Mouse (Mus musculus): Measurements from ENCODE around the gene Clec1b. TPM values are rescaled to one million over a fixed set of nuclear protein-coding genes. Genes with fewer than 3 reads are reported as not detected.

Gene Clec1b
- polyA plus RNA-seq, 1 experiment from 2014 or later: 8.8 TPM

- 71% methylated on average over 6 of the region's 6 CpGs for WGBS (ENCODE audit: insufficient replicate concordance)
- no peak for ATAC-seq (replicated peaks; ENCODE audit: insufficient number of reproducible peaks, low FRiP score, low TSS enrichment)
- no peaks in the 10 kb centered on the region for H3K9me3 ChIP-seq (replicated peaks; ENCODE audit: control insufficient read depth, low read length)
Observed at GRCm38 (mm10) chr6:129393732-129394131, 3.4 kb upstream of the Clec1b start.

GRCm38 (mm10) chr6:129399945-129400344 is 2.8 kb downstream of the Clec1b start:
- H3K27me3 ChIP-seq (ENCODE audit: control insufficient read depth, insufficient read depth, low read length): no peaks in the 10 kb centered on the region
- H3K4me2 ChIP-seq: no peak overlapping the region
- H3K9me3 ChIP-seq (replicated peaks; ENCODE audit: control insufficient read depth, low read length): no peaks in the 10 kb centered on the region
- no peak for ATAC-seq (replicated peaks; ENCODE audit: insufficient number of reproducible peaks, low FRiP score, low TSS enrichment)
- no peak overlapping the region for H3K9ac ChIP-seq (ENCODE audit: low read depth, low read length)
- 0 out of 2 replicates have a peak, but pooled peaks cover 3% of the 10 kb centered on the region for H3K4me1 ChIP-seq (ENCODE audit: control insufficient read depth, insufficient read depth, low read length)
- no peak overlapping the region for H3K4me3 ChIP-seq (ENCODE audit: low read depth, low read length)
- no peaks in the 10 kb centered on the region for H3K36me3 ChIP-seq (ENCODE audit: control insufficient read depth, insufficient read depth, low read length)
- WGBS (ENCODE audit: insufficient replicate concordance): 48% methylated on average over 6 of the region's 6 CpGs
- no peak overlapping the region for H3K27ac ChIP-seq (ENCODE audit: low read depth, low read length)

More at GRCm38 (mm10) chr6:129393732-129394131, 3.4 kb upstream of the Clec1b start:
- no peaks in the 10 kb centered on the region for H3K4me1 ChIP-seq (ENCODE audit: control insufficient read depth, insufficient read depth, low read length)
- H3K9ac ChIP-seq (ENCODE audit: low read depth, low read length): no peak overlapping the region
- H3K4me2 ChIP-seq: no peak overlapping the region
- no peak overlapping the region for H3K4me3 ChIP-seq (ENCODE audit: low read depth, low read length)
- H3K27me3 ChIP-seq (ENCODE audit: control insufficient read depth, insufficient read depth, low read length): no peaks in the 10 kb centered on the region
- H3K36me3 ChIP-seq (ENCODE audit: control insufficient read depth, insufficient read depth, low read length): no peaks in the 10 kb centered on the region
- no peak overlapping the region for H3K27ac ChIP-seq (ENCODE audit: low read depth, low read length)

- no peak for ATAC-seq (replicated peaks; ENCODE audit: insufficient number of reproducible peaks, low FRiP score, low TSS enrichment)
- H3K9ac ChIP-seq (ENCODE audit: low read depth, low read length): no peak overlapping the region
- H3K4me3 ChIP-seq (ENCODE audit: low read depth, low read length): no peak overlapping the region
- no peaks in the 10 kb centered on the region for H3K9me3 ChIP-seq (replicated peaks; ENCODE audit: control insufficient read depth, low read length)
- no peak overlapping the region for H3K27ac ChIP-seq (ENCODE audit: low read depth, low read length)
- H3K36me3 ChIP-seq (ENCODE audit: control insufficient read depth, insufficient read depth, low read length): no peaks in the 10 kb centered on the region
- 86% methylated on average over 2 of the region's 2 CpGs for WGBS (ENCODE audit: insufficient replicate concordance)
- H3K4me2 ChIP-seq: no peak overlapping the region
- no peaks in the 10 kb centered on the region for H3K27me3 ChIP-seq (ENCODE audit: control insufficient read depth, insufficient read depth, low read length)
- peaks cover 3% of the 10 kb centered on the region; the same call in 1 of the 2 replicates for H3K4me1 ChIP-seq (ENCODE audit: control insufficient read depth, insufficient read depth, low read length)
Observed at GRCm38 (mm10) chr6:129402404-129402803, 5.3 kb downstream of the Clec1b start.

- Histone ChIP-seq H3K4me2 (no peak overlapping the region), H3K27me3 (ENCODE audit: control insufficient read depth, insufficient read depth, low read length) (no peaks in the 10 kb centered on the region), H3K9me3 (replicated peaks; ENCODE audit: control insufficient read depth, low read length) (no peaks in the 10 kb centered on the region), H3K9ac (ENCODE audit: low read depth, low read length) (no peak overlapping the region), H3K4me3 (ENCODE audit: low read depth, low read length) (no peak overlapping the region), H3K4me1 (ENCODE audit: control insufficient read depth, insufficient read depth, low read length) (peaks cover 3% of the 10 kb centered on the region; the same call in 1 of the 2 replicates), H3K27ac (ENCODE audit: low read depth, low read length) (no peak overlapping the region), H3K36me3 (ENCODE audit: control insufficient read depth, insufficient read depth, low read length) (no peaks in the 10 kb centered on the region)
- no peak for ATAC-seq (replicated peaks; ENCODE audit: insufficient number of reproducible peaks, low FRiP score, low TSS enrichment)
- WGBS (ENCODE audit: insufficient replicate concordance): 85% methylated on average over 6 of the region's 6 CpGs
Observed at GRCm38 (mm10) chr6:129403391-129403790, 6.3 kb downstream of the Clec1b start.

- H3K27ac ChIP-seq (ENCODE audit: low read depth, low read length): no peak overlapping the region
Observed at GRCm38 (mm10) chr6:129405999-129406398, 8.9 kb downstream of the Clec1b start.

GRCm38 (mm10) chr6:129407324-129407723 is 10.2 kb downstream of the Clec1b start:
- H3K27ac ChIP-seq (ENCODE audit: low read depth, low read length): no peak overlapping the region
- no peaks in the 10 kb centered on the region for H3K27me3 ChIP-seq (ENCODE audit: control insufficient read depth, insufficient read depth, low read length)
- ATAC-seq (replicated peaks; ENCODE audit: insufficient number of reproducible peaks, low FRiP score, low TSS enrichment): no peak
- no peaks in the 10 kb centered on the region for H3K9me3 ChIP-seq (replicated peaks; ENCODE audit: control insufficient read depth, low read length)
- H3K36me3 ChIP-seq (ENCODE audit: control insufficient read depth, insufficient read depth, low read length): no peaks in the 10 kb centered on the region
- no peak overlapping the region for H3K4me2 ChIP-seq
- 34% methylated on average over 2 of the region's 2 CpGs for WGBS (ENCODE audit: insufficient replicate concordance)
- H3K4me1 ChIP-seq (ENCODE audit: control insufficient read depth, insufficient read depth, low read length): no peaks in the 10 kb centered on the region; the same call in 1 of the 2 replicates
- H3K9ac ChIP-seq (ENCODE audit: low read depth, low read length): no peak overlapping the region
- no peak overlapping the region for H3K4me3 ChIP-seq (ENCODE audit: low read depth, low read length)

More at GRCm38 (mm10) chr6:129405999-129406398, 8.9 kb downstream of the Clec1b start:
- Histone ChIP-seq H3K27me3 (ENCODE audit: control insufficient read depth, insufficient read depth, low read length) (no peaks in the 10 kb centered on the region), H3K9me3 (replicated peaks; ENCODE audit: control insufficient read depth, low read length) (no peaks in the 10 kb centered on the region), H3K4me1 (ENCODE audit: control insufficient read depth, insufficient read depth, low read length) (no peaks in the 10 kb centered on the region; the same call in 1 of the 2 replicates), H3K36me3 (ENCODE audit: control insufficient read depth, insufficient read depth, low read length) (no peaks in the 10 kb centered on the region), H3K9ac (ENCODE audit: low read depth, low read length) (no peak overlapping the region), H3K4me3 (ENCODE audit: low read depth, low read length) (no peak overlapping the region), H3K4me2 (no peak overlapping the region)
- no peak for ATAC-seq (replicated peaks; ENCODE audit: insufficient number of reproducible peaks, low FRiP score, low TSS enrichment)

- Histone ChIP-seq H3K27ac (ENCODE audit: low read depth, low read length) (no peak within 1 kb of the TSS), H3K9ac (ENCODE audit: low read depth, low read length) (no peak within 1 kb of the TSS), H3K27me3 (ENCODE audit: control insufficient read depth, insufficient read depth, low read length) (no peaks in the 10 kb centered on the region), H3K36me3 (ENCODE audit: control insufficient read depth, insufficient read depth, low read length) (no peaks in the 10 kb centered on the region), H3K9me3 (replicated peaks; ENCODE audit: control insufficient read depth, low read length) (no peaks in the 10 kb centered on the region), H3K4me3 (ENCODE audit: low read depth, low read length) (no peak within 1 kb of the TSS), H3K4me1 (ENCODE audit: control insufficient read depth, insufficient read depth, low read length) (no peaks in the 10 kb centered on the region; the same call in 1 of the 2 replicates), H3K4me2 (no peak within 1 kb of the TSS)
- 79% methylated on average over 2 of the region's 2 CpGs for WGBS (ENCODE audit: insufficient replicate concordance)
- ATAC-seq (replicated peaks; ENCODE audit: insufficient number of reproducible peaks, low FRiP score, low TSS enrichment): no peak
Observed at GRCm38 (mm10) chr6:129408562-129408961, 11.5 kb downstream of the Clec1b start, which contains the start of gene Clec9a. TSS of gene Clec9a (plus strand) at chr6:129408862.

GRCm38 (mm10) chr6:129414177-129414576 is 17.1 kb downstream of the Clec1b start:
- H3K27me3 ChIP-seq (ENCODE audit: control insufficient read depth, insufficient read depth, low read length): no peaks in the 10 kb centered on the region
- ATAC-seq (replicated peaks; ENCODE audit: insufficient number of reproducible peaks, low FRiP score, low TSS enrichment): no peak
- 88% methylated on average over 1 of the region's 1 CpGs for WGBS (ENCODE audit: insufficient replicate concordance)

GRCm38 (mm10) chr6:129422311-129422710 is 25.2 kb downstream of the Clec1b start:
- no peaks in the 10 kb centered on the region for H3K9me3 ChIP-seq (replicated peaks; ENCODE audit: control insufficient read depth, low read length)
- H3K27ac ChIP-seq (ENCODE audit: low read depth, low read length): no peak overlapping the region
- no peak overlapping the region for H3K4me2 ChIP-seq
- 0 out of 2 replicates have a peak, but pooled peaks cover 3% of the 10 kb centered on the region for H3K4me1 ChIP-seq (ENCODE audit: control insufficient read depth, insufficient read depth, low read length)
- H3K4me3 ChIP-seq (ENCODE audit: low read depth, low read length): no peak overlapping the region
- H3K9ac ChIP-seq (ENCODE audit: low read depth, low read length): no peak overlapping the region
- WGBS (ENCODE audit: insufficient replicate concordance): 82% methylated on average over 3 of the region's 3 CpGs
- ATAC-seq (replicated peaks; ENCODE audit: insufficient number of reproducible peaks, low FRiP score, low TSS enrichment): no peak
- H3K36me3 ChIP-seq (ENCODE audit: control insufficient read depth, insufficient read depth, low read length): no peaks in the 10 kb centered on the region
- no peaks in the 10 kb centered on the region for H3K27me3 ChIP-seq (ENCODE audit: control insufficient read depth, insufficient read depth, low read length)

More at GRCm38 (mm10) chr6:129414177-129414576, 17.1 kb downstream of the Clec1b start:
- no peak overlapping the region for H3K9ac ChIP-seq (ENCODE audit: low read depth, low read length)
- H3K4me1 ChIP-seq (ENCODE audit: control insufficient read depth, insufficient read depth, low read length): no peaks in the 10 kb centered on the region
- no peak overlapping the region for H3K27ac ChIP-seq (ENCODE audit: low read depth, low read length)
- no peaks in the 10 kb centered on the region for H3K36me3 ChIP-seq (ENCODE audit: control insufficient read depth, insufficient read depth, low read length)
- H3K9me3 ChIP-seq (replicated peaks; ENCODE audit: control insufficient read depth, low read length): no peaks in the 10 kb centered on the region
- no peak overlapping the region for H3K4me2 ChIP-seq
- H3K4me3 ChIP-seq (ENCODE audit: low read depth, low read length): no peak overlapping the region

Data from heart, embryonic 11.5 days (tissue).